Mouse (Mus musculus): Measurements from ENCODE around the gene Bod1l.

DNA sequence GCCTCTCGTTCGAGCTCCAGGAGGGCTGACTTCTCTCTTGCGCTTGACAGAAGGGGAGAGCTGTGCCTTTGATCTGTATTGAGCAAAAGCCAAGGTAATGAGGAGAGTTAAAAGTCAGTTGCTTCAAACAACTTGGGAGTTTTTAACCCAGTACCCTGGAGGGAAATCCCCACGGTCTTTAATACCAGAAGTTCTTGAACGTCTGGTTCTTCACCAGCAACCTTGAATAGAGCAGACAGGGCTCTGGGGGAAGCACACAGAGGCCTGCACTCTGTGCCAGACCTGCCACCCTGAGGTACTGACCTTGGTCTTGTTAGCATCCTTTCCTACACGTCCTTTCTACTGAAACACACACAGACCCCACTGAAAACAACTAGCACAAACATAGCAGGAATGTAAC, 55.2 kb downstream of the Bod1l start:
- no peak for TF ChIP-seq POLR2A (IDR thresholded peaks at IDR 0.05; ENCODE audit: extremely low read depth, insufficient read depth, low read length)
- TF ChIP-seq CTCF (IDR thresholded peaks at IDR 0.05; ENCODE audit: extremely low read depth, insufficient read depth, low read length): no peak
